Mouse (Mus musculus) adipocyte (in vitro differentiated cells): ENCODE results near the gene Sugt1.
A peak's percentile ranks its signal among the peaks of the same experiment; 100 is the strongest.

ENCODE experiments used
- DNase-seq: peaks from one replicate; pipeline ENCODE4 v3.0.0-alpha.2; 2016; ENCODE audit warnings: low spot score

The Sugt1 gene

DNA sequence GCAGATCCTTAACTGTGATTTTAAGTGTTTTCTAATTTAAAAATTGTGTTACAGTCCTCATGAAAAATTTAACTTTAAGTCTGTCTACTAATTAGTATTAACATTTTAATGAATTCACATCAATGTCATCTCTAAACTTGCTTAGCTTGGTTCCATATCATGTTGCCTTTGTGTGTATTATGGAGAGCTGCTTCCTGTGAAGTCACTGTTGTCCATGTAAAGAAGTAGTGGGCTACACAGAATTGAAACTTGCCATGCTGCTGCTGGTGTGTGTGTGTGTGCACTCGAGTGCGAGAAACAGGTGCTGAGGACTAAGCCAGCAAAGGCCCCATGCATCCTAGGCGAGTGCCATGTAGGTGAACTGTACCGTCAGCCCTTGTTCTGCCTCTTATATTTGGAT, 19.9 kb downstream of the Sugt1 start:
- no peak for DNase-seq

- DNase-seq, result no peak
These were observed 20.8 kb downstream of the Sugt1 start for GRCm38 (mm10) chr14:79608286-79608685.

DNA sequence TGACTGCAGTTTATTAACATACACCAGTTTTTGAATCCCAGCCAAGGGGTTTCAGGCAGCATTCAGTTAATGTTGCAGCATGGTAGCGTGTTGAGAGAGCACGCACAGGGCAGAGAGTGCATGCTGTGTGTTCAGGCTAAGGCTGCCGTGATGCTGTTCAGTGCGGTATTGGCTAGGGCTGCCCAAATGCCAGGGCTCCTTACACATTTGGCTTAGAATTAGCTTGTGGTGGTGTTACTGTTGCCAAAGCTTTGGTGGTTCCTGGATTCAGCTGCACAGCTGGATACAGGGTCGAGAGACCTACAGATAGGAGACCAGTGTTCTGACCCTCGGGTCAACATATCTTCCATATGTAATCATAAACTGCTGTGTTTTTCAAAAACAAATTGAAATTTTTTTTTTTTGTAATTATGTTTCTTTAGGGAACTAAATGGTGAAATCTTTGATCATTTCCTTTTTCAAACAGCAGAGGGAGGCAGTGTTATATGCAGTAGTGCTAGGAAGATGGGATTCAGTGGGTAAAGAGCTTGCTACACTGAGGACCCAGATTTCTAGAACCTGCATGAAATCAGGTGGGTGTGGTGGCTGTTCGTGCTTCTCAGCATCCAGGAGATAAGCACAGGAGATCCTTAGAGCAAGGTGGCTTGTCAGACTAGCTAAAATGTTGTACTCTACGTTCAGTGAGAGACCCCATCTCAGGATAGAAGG, 29.8 kb downstream of the Sugt1 start:
- DNase-seq, result peak; percentile 58

DNA sequence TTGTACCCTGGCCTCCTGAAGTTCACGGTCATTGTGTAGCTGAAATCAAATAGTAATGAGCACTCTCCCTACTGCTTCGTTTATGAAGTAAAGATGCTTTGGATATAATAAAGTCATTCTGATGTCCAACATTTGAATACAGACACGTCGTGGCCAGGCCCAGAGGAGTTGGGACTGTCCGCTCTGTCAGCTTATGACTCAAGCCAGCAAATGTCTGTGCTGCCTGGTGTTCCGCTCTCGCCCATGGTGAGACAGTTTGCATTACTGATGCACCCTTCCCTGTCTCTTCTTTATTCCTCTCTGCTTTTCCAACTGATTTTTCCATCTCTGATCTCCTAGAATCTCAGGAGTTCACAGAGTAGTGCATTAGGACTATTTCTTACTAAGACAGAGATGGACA, 32.3 kb downstream of the Sugt1 start:
- DNase-seq, result no peak

- no peak for DNase-seq
These were observed 33.7 kb downstream of the Sugt1 start for GRCm38 (mm10) chr14:79621143-79621542.

- DNase-seq, result peak; percentile 48
These were observed 44.8 kb downstream of the Sugt1 start for GRCm38 (mm10) chr14:79632330-79632729.

DNA sequence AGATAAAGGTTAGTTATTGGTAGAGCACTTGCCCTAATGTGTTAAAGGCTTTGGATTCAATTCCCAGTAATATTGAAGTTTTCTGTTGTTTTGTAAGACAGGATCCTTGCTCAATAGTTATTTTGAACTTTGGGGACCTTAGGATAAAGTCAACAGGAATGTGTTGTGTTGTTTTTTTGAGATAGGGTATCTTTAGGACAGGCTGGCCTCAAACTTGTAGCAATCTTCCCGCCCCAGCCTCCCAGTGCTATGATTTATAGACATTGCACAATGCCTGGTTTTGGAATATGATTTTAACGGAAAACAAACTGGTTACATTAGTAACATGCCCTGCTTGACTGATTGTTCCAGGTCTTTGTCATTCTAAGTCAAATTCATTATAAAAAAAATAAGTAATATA, 45.7 kb downstream of the Sugt1 start:
- peak; percentile 71 for DNase-seq

DNA sequence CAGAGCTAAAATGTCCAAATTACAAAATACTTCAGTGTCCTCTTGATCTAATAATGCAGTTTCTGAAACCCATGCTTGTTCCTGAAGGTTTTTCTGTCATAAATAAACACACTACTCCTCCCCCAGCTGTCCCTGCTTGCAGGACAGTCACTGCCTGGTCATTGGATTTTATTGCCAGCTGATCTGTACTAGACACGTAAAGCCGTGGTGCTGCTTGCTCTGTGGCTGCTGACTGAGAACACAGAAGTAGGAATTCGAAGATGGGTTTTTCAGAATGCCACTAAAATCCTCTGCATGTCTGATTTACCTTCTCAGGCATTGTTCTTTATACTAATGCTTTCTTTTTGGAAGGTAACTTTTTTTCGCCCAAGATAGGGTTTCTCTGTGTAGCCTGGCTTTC, 49.3 kb downstream of the Sugt1 start:
- DNase-seq, result no peak

DNA sequence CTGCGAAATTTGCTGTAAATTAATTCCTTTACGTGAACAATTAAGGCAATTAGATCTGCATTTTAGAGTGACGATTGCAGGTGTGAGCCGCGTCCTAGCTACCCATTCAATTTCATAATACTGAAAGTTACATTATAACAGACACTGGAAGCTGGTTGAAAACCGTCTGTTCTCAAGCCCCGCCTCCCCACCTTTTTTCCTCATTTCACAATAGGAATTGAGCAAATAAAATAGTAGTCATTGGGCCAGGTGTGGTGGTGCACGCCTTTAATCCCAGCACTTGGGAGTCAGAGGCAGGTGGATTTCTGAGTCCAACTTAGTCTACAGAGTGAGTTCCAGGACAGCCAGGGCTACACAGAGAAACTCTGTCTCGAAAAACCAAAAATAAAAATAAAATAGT, 54.6 kb downstream of the Sugt1 start:
- no peak for DNase-seq

DNA sequence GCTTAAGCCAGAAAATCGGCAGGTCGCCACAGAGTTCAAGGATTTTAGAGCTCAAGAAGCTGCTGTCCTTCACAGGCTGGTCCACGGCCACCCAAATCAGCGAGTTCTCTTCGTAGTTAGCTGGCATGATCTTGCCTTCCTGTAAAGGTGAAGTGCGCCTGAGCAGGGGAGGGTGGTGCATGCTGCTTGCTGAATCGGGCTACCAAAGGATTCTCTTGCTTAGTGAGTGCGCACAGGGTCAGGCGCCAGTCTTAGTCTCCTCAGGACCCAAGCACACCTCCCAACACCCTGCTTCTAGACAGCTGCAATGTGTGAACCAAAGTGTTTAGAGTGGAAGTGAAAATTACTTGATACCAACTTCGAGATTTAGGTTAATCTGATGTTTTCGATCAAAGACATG, 57.9 kb downstream of the Sugt1 start:
- DNase-seq, result no peak

DNA sequence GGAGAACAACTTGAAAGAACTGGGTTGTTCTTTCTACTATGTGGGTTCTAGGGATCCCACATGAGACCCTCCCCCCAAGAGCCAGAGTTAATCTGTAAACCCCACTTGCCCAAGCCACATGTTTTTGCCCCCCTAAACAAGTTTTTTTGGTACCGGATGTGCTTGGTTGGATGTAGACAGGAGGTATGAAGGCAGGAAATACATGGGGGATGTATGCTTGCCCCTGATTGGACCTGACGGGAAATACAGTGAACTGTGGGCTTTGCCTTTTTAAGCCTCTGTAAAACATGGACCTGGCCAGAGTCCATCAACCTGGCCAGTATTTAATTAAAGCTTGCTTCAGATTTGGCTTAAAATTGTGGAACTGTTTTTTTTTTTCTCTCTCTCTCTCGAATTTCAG, 62.2 kb downstream of the Sugt1 start:
- DNase-seq, result no peak

DNA sequence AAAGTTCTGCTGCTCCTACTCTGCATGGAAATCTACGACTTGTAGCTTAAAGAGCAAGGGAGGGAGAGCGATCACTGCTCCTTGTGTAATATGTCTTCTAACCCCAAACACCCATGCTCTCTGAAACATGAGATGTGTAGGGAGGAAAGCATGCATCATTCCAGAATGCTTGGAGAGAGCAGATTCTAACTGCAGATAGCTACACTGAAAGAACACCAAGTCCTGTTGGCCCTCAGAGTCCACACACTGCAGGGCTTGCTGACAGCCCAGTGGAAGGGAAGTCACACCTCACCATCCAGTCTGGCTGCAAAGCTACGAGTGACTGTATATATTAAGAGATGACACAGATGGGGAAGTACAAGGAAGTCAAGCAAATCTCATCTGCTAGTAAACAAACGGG, 65.2 kb downstream of the Sugt1 start:
- DNase-seq, result no peak

- no peak for DNase-seq
These were observed 70.8 kb downstream of the Sugt1 start for GRCm38 (mm10) chr14:79658286-79658685.

DNA sequence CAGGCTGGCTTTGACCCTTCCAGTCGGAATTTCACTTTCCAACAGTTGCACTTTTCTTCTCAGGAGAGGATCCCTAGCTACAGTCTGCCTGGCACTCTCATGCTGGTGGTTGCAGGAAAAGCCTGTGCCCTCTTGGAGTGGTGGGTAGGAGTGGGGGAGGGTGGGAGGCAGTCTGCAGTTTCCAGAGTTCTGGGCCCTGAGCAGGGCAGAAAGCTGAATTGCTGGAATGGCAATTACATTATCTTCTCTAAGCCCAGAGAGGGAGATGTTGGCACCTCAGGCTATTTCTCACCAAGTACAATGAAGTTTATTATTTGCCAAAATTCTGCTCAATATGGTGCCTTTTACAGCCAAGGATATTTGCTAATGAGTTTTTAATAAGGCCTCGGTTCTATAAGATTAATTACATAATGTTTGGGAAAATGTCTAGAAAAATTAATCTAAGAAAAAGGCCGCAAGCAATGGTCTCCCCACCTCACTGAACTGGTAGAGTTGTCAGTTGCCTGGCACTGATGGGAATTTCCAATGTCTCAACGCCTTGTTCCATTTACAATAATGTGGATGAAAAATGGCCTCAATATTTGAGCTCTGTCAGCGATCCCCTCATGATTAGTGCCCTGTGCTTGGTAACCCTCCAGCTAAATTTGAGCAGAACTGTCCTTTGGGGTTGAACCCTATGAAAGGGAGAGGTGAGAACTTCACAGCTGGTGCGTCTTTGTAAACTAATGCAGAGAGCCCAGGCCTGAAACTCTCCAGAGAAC, 71.4 kb downstream of the Sugt1 start:
- no peak for DNase-seq

GRCm38 (mm10) chr14:79660467-79660866, 73.0 kb downstream of the Sugt1 start:
- no peak for DNase-seq

DNA sequence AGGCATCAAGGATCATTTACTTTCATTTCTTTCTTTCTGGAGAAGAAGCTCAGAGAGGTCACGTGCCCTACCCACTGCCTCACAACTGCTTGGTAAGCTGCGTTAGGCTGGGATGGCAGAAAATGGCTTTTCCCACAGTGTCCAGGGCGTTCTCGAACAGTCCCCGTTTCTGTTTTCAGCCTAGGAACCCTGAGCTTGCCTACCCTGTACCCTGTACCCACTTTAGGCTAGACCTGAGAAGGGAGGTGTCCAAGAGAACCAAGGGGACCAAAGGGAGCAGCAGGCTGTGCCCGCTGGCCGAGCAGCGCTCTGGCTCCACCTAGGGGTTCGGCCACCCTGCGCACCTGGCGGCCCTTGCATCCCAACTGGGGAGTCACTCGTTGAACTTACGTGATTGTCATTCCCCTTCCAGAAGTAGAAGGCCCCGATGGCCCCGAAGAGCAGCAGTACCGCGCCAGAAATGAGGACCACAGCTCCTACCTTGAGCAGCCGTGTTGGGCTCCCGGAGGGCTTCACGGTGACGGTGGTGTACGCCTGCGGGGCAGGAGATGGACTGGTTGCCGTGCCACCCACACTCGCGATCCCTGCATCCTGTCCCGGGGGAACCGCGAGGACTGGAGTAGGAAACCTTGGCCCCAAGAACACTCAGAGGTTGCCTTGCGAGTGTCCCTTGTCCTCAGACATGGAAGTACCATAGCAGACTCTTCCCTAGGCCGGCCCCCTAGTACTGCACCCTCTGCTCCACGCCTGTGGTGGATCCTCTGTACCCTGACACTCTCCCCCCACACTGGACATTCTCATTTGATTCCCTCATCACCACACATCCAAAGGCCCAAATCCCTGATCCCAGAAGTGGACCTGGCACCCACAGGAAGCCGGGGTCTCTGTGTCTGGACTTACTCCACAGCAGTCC, 73.8 kb downstream of the Sugt1 start:
- peak; percentile 28 for DNase-seq

DNA sequence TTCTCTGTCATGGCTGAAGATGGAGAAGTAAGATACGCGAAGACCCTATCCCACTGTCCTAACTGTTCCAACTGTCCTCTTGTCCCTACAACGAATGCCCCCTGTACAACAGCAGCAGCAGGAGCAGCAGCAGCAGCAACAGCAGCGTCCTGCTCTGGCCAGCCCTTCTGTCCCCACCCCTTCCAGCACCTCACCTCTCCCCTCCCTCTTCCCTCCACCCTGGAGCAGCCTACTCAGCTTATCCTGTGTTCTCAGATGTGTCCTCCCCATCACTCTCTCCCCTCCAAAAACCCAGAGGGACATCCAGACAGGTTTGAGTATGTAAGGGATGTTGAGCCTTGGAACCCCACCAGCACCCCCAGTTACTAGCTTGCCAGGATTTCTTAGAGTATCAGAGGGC, 74.5 kb downstream of the Sugt1 start, which contains the start of gene Cnmd:
Gene Cnmd (minus strand): TSS at position 170 of the 400 bp plus-strand sequence.
- DNase-seq, result no peak

- no peak for DNase-seq
These were observed 83.5 kb downstream of the Sugt1 start for GRCm38 (mm10) chr14:79671008-79671407.

DNA sequence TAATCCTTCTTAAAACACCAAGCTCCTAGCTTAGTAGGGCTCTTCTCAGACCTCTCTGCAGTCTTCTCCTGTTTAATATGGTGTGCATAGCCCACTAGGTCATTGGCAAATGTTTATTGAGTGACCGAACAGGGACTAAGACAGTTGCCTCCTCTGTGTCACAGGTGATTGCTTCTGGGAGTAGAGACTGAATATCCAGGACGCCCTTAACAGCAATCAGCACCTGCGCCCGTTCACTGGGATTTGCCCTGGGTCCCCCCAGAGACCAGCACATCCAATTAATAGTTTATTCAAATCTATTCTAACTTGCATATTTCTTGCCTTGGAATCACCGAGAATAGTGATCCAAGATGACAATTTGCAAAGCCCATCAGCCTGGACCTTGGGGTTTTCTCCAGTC, 85.1 kb downstream of the Sugt1 start:
- no peak for DNase-seq

DNA sequence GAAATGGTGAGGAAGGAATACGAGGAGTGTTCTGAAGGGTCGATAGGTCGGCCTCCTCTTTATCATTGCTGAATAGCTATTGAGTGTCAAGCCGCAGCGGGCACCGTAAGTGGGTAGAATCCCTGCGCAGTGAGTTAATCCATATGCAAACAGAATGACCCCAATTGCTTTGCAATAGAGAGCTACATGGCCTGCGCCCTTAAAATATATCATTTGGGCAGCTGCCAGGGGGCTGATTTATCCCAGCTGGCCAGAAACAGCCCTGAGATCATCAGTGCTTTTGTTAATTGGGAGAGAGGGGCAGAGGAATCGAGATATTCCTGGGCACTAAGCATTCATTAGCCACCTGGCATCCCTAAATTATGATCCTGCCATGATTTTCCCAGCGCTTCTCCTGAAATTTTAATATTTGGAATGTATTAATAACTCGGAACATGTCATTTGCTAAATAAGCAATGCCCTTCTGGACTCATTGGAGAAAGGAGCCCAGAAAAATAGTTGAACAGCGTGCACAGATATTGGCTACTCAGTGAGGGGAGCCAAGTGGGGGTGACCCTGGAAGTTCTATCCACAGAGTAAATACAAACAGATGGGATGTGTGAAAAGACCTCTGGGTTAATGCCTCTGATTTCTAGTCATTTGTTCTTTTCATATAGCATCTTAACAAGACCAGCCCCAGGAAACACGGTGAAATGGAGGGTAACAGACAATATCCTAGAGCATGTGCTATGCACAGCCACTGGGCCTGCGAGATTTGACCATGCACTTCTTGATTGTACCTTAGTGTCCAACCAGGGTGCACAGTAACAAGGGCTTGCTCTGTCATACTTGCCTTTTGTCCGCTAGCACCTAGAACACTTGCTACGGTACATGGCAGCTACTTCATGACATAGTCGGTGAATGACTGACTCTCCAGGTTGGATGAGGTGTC, 85.9 kb downstream of the Sugt1 start:
- DNase-seq, result no peak

DNA sequence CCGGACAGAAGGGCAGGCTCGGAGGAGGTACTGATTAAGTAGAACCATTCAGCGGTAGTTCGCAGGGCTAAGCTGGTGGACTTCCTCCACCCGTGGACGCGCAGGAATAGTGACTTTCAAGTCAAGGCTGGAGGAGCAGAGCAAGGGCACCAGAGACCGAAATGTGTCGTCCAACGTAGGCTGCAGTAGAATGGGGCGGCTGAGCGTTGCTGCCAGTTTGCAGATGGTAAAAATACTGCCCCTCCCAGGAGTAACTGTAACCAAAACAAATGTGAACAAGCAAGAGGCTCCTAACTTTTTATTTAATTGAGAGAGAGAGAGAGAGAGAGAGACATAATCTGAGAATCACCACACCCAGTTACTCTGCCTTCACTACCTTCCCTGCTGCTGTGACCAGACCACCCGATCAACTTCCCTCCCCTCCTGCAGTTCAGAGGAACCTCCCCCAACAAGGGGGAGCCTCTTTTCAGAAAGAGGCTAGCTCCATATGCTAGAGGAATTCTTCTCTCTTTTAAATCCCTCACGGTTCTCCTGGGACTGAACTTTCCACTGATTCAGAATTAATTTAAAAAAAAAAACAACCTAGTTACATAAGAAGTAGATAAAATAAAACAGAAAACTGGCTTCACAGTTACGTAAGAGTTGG, 89.7 kb downstream of the Sugt1 start:
- DNase-seq, result peak; percentile 16
